Mouse (Mus musculus): ENCODE measurements around the gene Cdkn2a.

The Cdkn2a gene

GRCm38 (mm10) chr4:89276669-89277219 is 17.7 kb downstream of the Cdkn2a start:
- no peak for DNase-seq

GRCm38 (mm10) chr4:89275811-89276584 is 18.5 kb downstream of the Cdkn2a start:
- DNase-seq: no peak

- DNase-seq: no peak
These were observed 19.5 kb downstream of the Cdkn2a start for GRCm38 (mm10) chr4:89274829-89275548.

GRCm38 (mm10) chr4:89274006-89274405 is 20.4 kb downstream of the Cdkn2a start:
- no peak for DNase-seq

GRCm38 (mm10) chr4:89273585-89273984 is 20.9 kb downstream of the Cdkn2a start:
- DNase-seq: no peak

GRCm38 (mm10) chr4:89272961-89273540 is 21.4 kb downstream of the Cdkn2a start:
- no peak for DNase-seq

- DNase-seq: no peak
These were observed 22.2 kb downstream of the Cdkn2a start for GRCm38 (mm10) chr4:89272101-89272718.

- DNase-seq: no peak
These were observed 36.7 kb downstream of the Cdkn2a start for GRCm38 (mm10) chr4:89257768-89258167.

- DNase-seq: no peak
These were observed 60.0 kb downstream of the Cdkn2a start for GRCm38 (mm10) chr4:89234446-89234845.

Measured in right cerebral cortex, postnatal 4 days (tissue).